Mouse (Mus musculus) midbrain, embryonic 16.5 days (tissue): Measurements from ENCODE around the gene Galnt2. TPM values are rescaled to one million over a fixed set of nuclear protein-coding genes. Genes with fewer than 3 reads are reported as not detected.

Source experiments
- ATAC-seq: fragments of 200-750 bp; cut with Nextera tagmentation; 2 replicates; pipeline ENCODE4 v1.8.0; 2017; ENCODE audit warnings: moderate TSS enrichment
- H3K27ac ChIP-seq: fragments of 300-500 bp; sonication (generic); 2 replicates; pipeline ENCODE4 v1.5.1; 2014; ENCODE audit warnings: mild to moderate bottlenecking, low read length, mixed read lengths
- H3K27me3 ChIP-seq: fragments of 300-500 bp; sonication (generic); 2 replicates; pipeline ENCODE4 v1.6.1; 2014; ENCODE audit warnings: low read depth, low read length, mixed read lengths; ENCODE audit not compliant: control insufficient read depth, insufficient read depth
- H3K36me3 ChIP-seq: fragments of 300-500 bp; sonication (generic); 2 replicates; pipeline ENCODE4 v1.6.1; 2014; ENCODE audit warnings: mild to moderate bottlenecking, low read length, moderate library complexity, mixed read lengths; ENCODE audit not compliant: control insufficient read depth, insufficient read depth
- H3K4me1 ChIP-seq: fragments of 300-500 bp; sonication (generic); 2 replicates; pipeline ENCODE4 v1.6.1; 2014; ENCODE audit warnings: mild to moderate bottlenecking, low read length, mixed read lengths; ENCODE audit not compliant: control insufficient read depth, insufficient read depth
- H3K4me2 ChIP-seq: fragments of 300-500 bp; sonication (generic); 2 replicates; pipeline ENCODE4 v1.6.1; 2014; ENCODE audit warnings: mild to moderate bottlenecking, low read length, mixed read lengths
- H3K4me3 ChIP-seq: fragments of 300-500 bp; sonication (generic); 2 replicates; pipeline ENCODE4 v1.5.1; 2014; ENCODE audit warnings: low read depth, mild to moderate bottlenecking, low read length, moderate library complexity, mixed read lengths
- H3K9ac ChIP-seq: fragments of 300-500 bp; sonication (generic); 2 replicates; pipeline ENCODE4 v1.6.1; 2014; ENCODE audit warnings: low read depth, low read length, mixed read lengths
- H3K9me3 ChIP-seq: fragments of 300-500 bp; sonication (generic); replicated peaks from 2 replicates; pipeline ENCODE4 v1.6.1; 2014; ENCODE audit warnings: mild to moderate bottlenecking, low read length, mixed read lengths; ENCODE audit not compliant: control insufficient read depth, poor library complexity, severe bottlenecking
- WGBS: fragments of 180-500 bp; shearing (Covaris S2); extraction: QIAGEN DNeasy Blood & Tissue Kit; methylation state at CpG from one replicate; pipeline ENCODE4 v1.1.7; 2014; 5-methylcytosine and 5-hydroxymethylcytosine counted together
- polyA plus RNA-seq: library from polyadenylated mRNA; unstranded; fragments of >200 nt; fragmentation: Nextera tagmentation; extraction: Ambion mirVana; gene quantifications from 2 replicates; pipeline ENCODE4 v1.2.1, GENCODE M21; 2015

Gene Galnt2
- polyA plus RNA-seq, 1 experiment from 2014 or later: 45.7 TPM

- Histone ChIP-seq H3K9ac (peak overlapping the region; percentile 28; the same call in 1 of the 2 replicates), H3K4me2 (no peak overlapping the region), H3K4me3 (no peak overlapping the region), H3K27ac (peak overlapping the region; percentile 53), H3K27me3 (no peaks in the 10 kb centered on the region), H3K36me3 (no peaks in the 10 kb centered on the region), H3K4me1 (peaks cover 52% of the 10 kb centered on the region), H3K9me3 (no peaks in the 10 kb centered on the region)
- ATAC-seq: peak; percentile 63
- WGBS: 3% methylated on average over 9 of the region's 9 CpGs
Observed at GRCm38 (mm10) chr8:124284984-124285576, 53.9 kb downstream of the Galnt2 start.

GRCm38 (mm10) chr8:124286461-124287124 is 55.4 kb downstream of the Galnt2 start:
- Histone ChIP-seq H3K4me2 (no peak overlapping the region), H3K27me3 (no peaks in the 10 kb centered on the region), H3K4me1 (peaks cover 52% of the 10 kb centered on the region), H3K4me3 (no peak overlapping the region), H3K36me3 (no peaks in the 10 kb centered on the region), H3K9me3 (no peaks in the 10 kb centered on the region), H3K27ac (peak overlapping the region; percentile 62), H3K9ac (no peak overlapping the region)
- WGBS: 59% methylated on average over 4 of the region's 4 CpGs
- ATAC-seq: no peak

GRCm38 (mm10) chr8:124288215-124288864 is 57.1 kb downstream of the Galnt2 start:
- 94% methylated on average over 4 of the region's 4 CpGs for WGBS
- Histone ChIP-seq H3K4me2 (no peak overlapping the region), H3K9me3 (no peaks in the 10 kb centered on the region), H3K27me3 (no peaks in the 10 kb centered on the region), H3K4me1 (peaks cover 43% of the 10 kb centered on the region), H3K4me3 (no peak overlapping the region), H3K36me3 (no peaks in the 10 kb centered on the region), H3K27ac (no peak overlapping the region), H3K9ac (no peak overlapping the region)
- ATAC-seq: no peak

DNA sequence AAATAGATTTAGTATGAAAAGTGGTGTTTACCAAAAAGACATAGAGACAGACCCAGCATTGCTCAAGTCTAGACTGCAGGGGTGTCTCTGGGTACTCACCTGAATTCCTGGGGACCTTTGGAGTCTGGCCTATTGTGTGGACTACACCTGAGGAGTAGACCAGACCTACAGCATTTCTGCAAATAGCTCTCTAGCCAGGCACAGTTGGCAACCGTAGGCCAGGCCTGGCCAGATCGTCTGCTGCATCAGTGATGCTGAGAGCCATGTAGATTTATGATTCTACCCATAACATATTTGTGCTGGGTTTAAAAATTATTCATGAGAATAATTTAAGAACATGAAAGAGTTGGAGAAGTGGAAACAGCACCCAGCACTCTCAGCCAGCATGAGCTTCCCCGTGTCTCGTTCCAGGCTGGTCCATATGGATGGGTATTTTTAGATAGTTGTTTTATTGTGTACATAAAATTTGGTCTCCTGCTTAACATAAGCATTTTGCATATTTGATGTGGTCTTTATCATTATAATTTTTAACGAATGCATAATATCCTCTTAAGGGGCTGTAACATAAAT is 58.4 kb downstream of the Galnt2 start:
- no peaks in the 10 kb centered on the region for H3K27me3 ChIP-seq
- WGBS: 85% methylated on average over 5 of the region's 5 CpGs
- no peak overlapping the region for H3K27ac ChIP-seq
- no peak overlapping the region for H3K4me3 ChIP-seq
- H3K9me3 ChIP-seq: no peaks in the 10 kb centered on the region
- H3K4me2 ChIP-seq: no peak overlapping the region
- no peak for ATAC-seq
- H3K4me1 ChIP-seq: peaks cover 34% of the 10 kb centered on the region
- no peaks in the 10 kb centered on the region for H3K36me3 ChIP-seq
- no peak overlapping the region for H3K9ac ChIP-seq

GRCm38 (mm10) chr8:124290911-124291691 is 59.9 kb downstream of the Galnt2 start:
- Histone ChIP-seq H3K27ac (no peak overlapping the region), H3K27me3 (no peaks in the 10 kb centered on the region), H3K4me1 (peaks cover 21% of the 10 kb centered on the region), H3K9me3 (no peaks in the 10 kb centered on the region), H3K4me2 (no peak overlapping the region), H3K9ac (no peak overlapping the region), H3K4me3 (no peak overlapping the region), H3K36me3 (no peaks in the 10 kb centered on the region)
- WGBS: 91% methylated on average over 9 of the region's 9 CpGs
- no peak for ATAC-seq

GRCm38 (mm10) chr8:124291693-124292092 is 60.5 kb downstream of the Galnt2 start:
- H3K27me3 ChIP-seq: no peaks in the 10 kb centered on the region
- H3K27ac ChIP-seq: no peak overlapping the region
- no peak overlapping the region for H3K4me3 ChIP-seq
- 89% methylated on average over 5 of the region's 5 CpGs for WGBS
- H3K4me1 ChIP-seq: peaks cover 16% of the 10 kb centered on the region
- no peak for ATAC-seq
- no peak overlapping the region for H3K9ac ChIP-seq
- no peaks in the 10 kb centered on the region for H3K9me3 ChIP-seq
- H3K36me3 ChIP-seq: no peaks in the 10 kb centered on the region
- no peak overlapping the region for H3K4me2 ChIP-seq

GRCm38 (mm10) chr8:124292965-124293364 is 61.8 kb downstream of the Galnt2 start:
- Histone ChIP-seq H3K9ac (no peak overlapping the region), H3K4me2 (no peak overlapping the region), H3K4me3 (no peak overlapping the region), H3K9me3 (no peaks in the 10 kb centered on the region), H3K27me3 (no peaks in the 10 kb centered on the region), H3K27ac (no peak overlapping the region; the same call in 1 of the 2 replicates), H3K36me3 (no peaks in the 10 kb centered on the region), H3K4me1 (peaks cover 14% of the 10 kb centered on the region; the same call in 1 of the 2 replicates)
- ATAC-seq: no peak
- WGBS: 77% methylated on average over 9 of the region's 9 CpGs

GRCm38 (mm10) chr8:124294425-124294824 is 63.2 kb downstream of the Galnt2 start:
- Histone ChIP-seq H3K4me3 (no peak overlapping the region), H3K4me1 (peaks cover 14% of the 10 kb centered on the region; the same call in 1 of the 2 replicates), H3K27me3 (no peaks in the 10 kb centered on the region), H3K4me2 (no peak overlapping the region), H3K36me3 (no peaks in the 10 kb centered on the region), H3K27ac (no peak overlapping the region), H3K9me3 (no peaks in the 10 kb centered on the region), H3K9ac (no peak overlapping the region)
- 68% methylated on average over 6 of the region's 6 CpGs for WGBS
- no peak for ATAC-seq
